Mouse (Mus musculus) heart, adult 2 months (tissue): ENCODE measurements around the gene T.

Experiments
- CTCF ChIP-seq: fragments of 200-600 bp; IDR thresholded peaks from 2 replicates; pipeline ENCODE4 v1.8.1; 2022; ENCODE audit warnings: antibody characterized with exemption, mild to moderate bottlenecking, moderate library complexity
- POLR2A ChIP-seq: fragments of 200-500 bp; IDR thresholded peaks from 2 replicates; pipeline ENCODE4 v1.6.1; 2011; ENCODE audit warnings: mild to moderate bottlenecking, low read depth, low read length, control low read depth; ENCODE audit not compliant: insufficient read depth

- no peak for TF ChIP-seq CTCF
- no peak for TF ChIP-seq POLR2A
These were observed 4.8 kb upstream of the T start for GRCm38 (mm10) chr17:8429436-8429835.
